Mouse (Mus musculus) liver, embryonic 14.5 days (tissue): ENCODE measurements around the gene Prrg2. TPM values are rescaled to one million over a fixed set of nuclear protein-coding genes. Genes with fewer than 3 reads are reported as not detected.
"Not testable (repeated sequence)": the region's sequence is repeated elsewhere in the genome, so short reads cannot be mapped to it uniquely, and the experiment has no call there.

ENCODE experiments used
- ATAC-seq: fragments of 200-750 bp; cut with Nextera tagmentation; 2 replicates; pipeline ENCODE4 v1.8.0; 2017; ENCODE audit warnings: moderate number of reproducible peaks, mild to moderate bottlenecking, moderate library complexity; ENCODE audit not compliant: insufficient read depth
- DNase-seq, 3 experiments: peaks; one replicate each; pipeline ENCODE4 v3.0.0-alpha.2; 2012 to 2013; ENCODE audit warnings: low read depth in 3 of 3, low spot score in 3 of 3
- H3K27ac ChIP-seq: fragments of 300-500 bp; sonication (generic); 2 replicates; pipeline ENCODE4 v1.5.1; 2014; ENCODE audit warnings: moderate library complexity, mild to moderate bottlenecking, control low read depth, inconsistent platforms
- H3K27me3 ChIP-seq: fragments of 300-500 bp; sonication (generic); 2 replicates; pipeline ENCODE4 v1.6.1; 2014; ENCODE audit warnings: mild to moderate bottlenecking, low read length, moderate library complexity; ENCODE audit not compliant: control insufficient read depth, insufficient read depth
- H3K36me3 ChIP-seq: fragments of 300-500 bp; sonication (generic); replicated peaks from 2 replicates; pipeline ENCODE4 v1.6.1; 2014; ENCODE audit warnings: low read depth; ENCODE audit not compliant: control insufficient read depth, insufficient read depth
- H3K4me1 ChIP-seq, 2 experiments: fragments of 200-500 bp in 1 of 2; fragments of 300-500 bp in 1 of 2; sonication (generic) in 1 of 2; replicated peaks; 2 replicates each; pipeline ENCODE4 v1.6.1; 2012 to 2014; ENCODE audit warnings: antibody characterized with exemption in 1 of 2, inconsistent platforms in 1 of 2, low read length in 1 of 2; ENCODE audit not compliant: control insufficient read depth in 2 of 2, insufficient read depth in 2 of 2
- H3K4me2 ChIP-seq: fragments of 300-500 bp; sonication (generic); 2 replicates; pipeline ENCODE4 v1.6.1; 2014; ENCODE audit warnings: low read depth, mild to moderate bottlenecking, control low read depth, moderate library complexity
- H3K4me3 ChIP-seq, 2 experiments: fragments of 200-500 bp in 1 of 2; fragments of 300-500 bp in 1 of 2; sonication (generic) in 1 of 2; 2 replicates each; pipeline ENCODE4 v1.5.1; 2012 to 2014; ENCODE audit warnings: low read depth in 2 of 2, low read length in 2 of 2, mild to moderate bottlenecking in 2 of 2, control low read depth in 1 of 2, inconsistent platforms in 1 of 2, moderate library complexity in 1 of 2; ENCODE audit not compliant: insufficient read depth in 1 of 2
- H3K9ac ChIP-seq: fragments of 300-500 bp; sonication (generic); replicated peaks from 2 replicates; pipeline ENCODE4 v1.6.1; 2014; ENCODE audit warnings: mild to moderate bottlenecking, control low read depth, moderate library complexity
- H3K9me3 ChIP-seq: fragments of 300-500 bp; sonication (generic); 2 replicates; pipeline ENCODE4 v1.6.1; 2016; ENCODE audit warnings: low read length, mixed read lengths; ENCODE audit not compliant: control insufficient read depth
- CTCF ChIP-seq: IDR thresholded peaks from 2 replicates; pipeline ENCODE4 v1.5.1; 2016; ENCODE audit warnings: antibody characterized with exemption, low read depth, control low read depth
- EP300 ChIP-seq: IDR thresholded peaks from 2 replicates; pipeline ENCODE4 v1.6.1; 2016; ENCODE audit warnings: antibody characterized with exemption, low read depth
- WGBS: fragments of 180-500 bp; shearing (Covaris S2); extraction: QIAGEN DNeasy Blood & Tissue Kit; methylation state at CpG from one replicate; pipeline ENCODE4 v1.1.7; 2014; ENCODE audit not compliant: insufficient replicate concordance; 5-methylcytosine and 5-hydroxymethylcytosine counted together
- polyA plus RNA-seq, 2 experiments: library from polyadenylated mRNA; depleted of rRNA in 1 of 2; stranded (reverse) in 1 of 2; unstranded in 1 of 2; fragments of >200 nt; fragmentation: Nextera tagmentation in 1 of 2; extraction: Ambion mirVana in 1 of 2; gene quantifications; 2 replicates each; pipeline versions ENCODE4 v1.2.1 to v1.2.3; 2012 to 2014

The Prrg2 gene
- polyA plus RNA-seq (2012; rRNA removed) (8.5 and 10.1 TPM in 2 replicates), polyA plus RNA-seq (2014; fragmentation: Nextera tagmentation; extraction: Ambion mirVana) (6.2 and 7.3 TPM in 2 replicates)

GRCm38 (mm10) chr7:45062239-45062835, at the start of gene Prrg2, which contains the start of gene Nosip:
Gene Prrg2, minus strand, starts transcription at chr7:45062677.
Gene Nosip, plus strand, starts transcription at chr7:45062429.
- Histone ChIP-seq H3K9me3 (no peaks in the 10 kb centered on the region), H3K27me3 (no peaks in the 10 kb centered on the region), H3K36me3 (no peaks in the 10 kb centered on the region), H3K4me3 (peak within 1 kb of the TSS; percentile 71 to 100), H3K9ac (peak within 1 kb of the TSS; percentile 65), H3K4me2 (peak within 1 kb of the TSS; percentile 59), H3K4me1 (peaks cover 14 to 17% of the 10 kb centered on the region in 2 experiments), H3K27ac (peak within 1 kb of the TSS; percentile 64)
- WGBS: under 1% methylated on average over 31 of the region's 31 CpGs
- peak; percentile 90 for ATAC-seq
- peak; percentile 97 to 98 (median 98) for DNase-seq
- TF ChIP-seq CTCF: peak; percentile 53
- TF ChIP-seq EP300: peak; percentile 37; the same call in 1 of the 2 replicates

- Histone ChIP-seq H3K9ac (no peak overlapping the region), H3K36me3 (no peaks in the 10 kb centered on the region), H3K9me3 (no peaks in the 10 kb centered on the region), H3K27ac (no peak overlapping the region), H3K4me1 (peaks cover 7 to 18% of the 10 kb centered on the region in 2 experiments), H3K4me3 (no peak overlapping the region), H3K27me3 (no peaks in the 10 kb centered on the region), H3K4me2 (no peak overlapping the region)
- no peak for DNase-seq
- no peak for TF ChIP-seq EP300
- no peak for TF ChIP-seq CTCF
- 62% methylated on average over 2 of the region's 2 CpGs for WGBS
- no peak for ATAC-seq
Observed at GRCm38 (mm10) chr7:45111940-45112339, 49.5 kb upstream of the Prrg2 start.

GRCm38 (mm10) chr7:45110089-45110488, 47.6 kb upstream of the Prrg2 start:
- WGBS: 70% methylated on average over 4 of the region's 4 CpGs
- not testable (repeated sequence) for H3K27ac ChIP-seq

GRCm38 (mm10) chr7:45107052-45107645, 44.7 kb upstream of the Prrg2 start:
- peaks cover 0 to 5% of the 10 kb centered on the region in 2 experiments; a peak in 2 of 4 replicates for H3K4me1 ChIP-seq
- 14% methylated on average over 5 of the region's 5 CpGs for WGBS
- no peak for DNase-seq
- no peak overlapping the region for H3K4me3 ChIP-seq
- H3K36me3 ChIP-seq: no peaks in the 10 kb centered on the region
- TF ChIP-seq EP300 (no peak), CTCF (no peak)
- H3K4me2 ChIP-seq: no peak overlapping the region
- no peaks in the 10 kb centered on the region for H3K27me3 ChIP-seq
- no peak overlapping the region for H3K9ac ChIP-seq
- no peak overlapping the region for H3K27ac ChIP-seq
- H3K9me3 ChIP-seq: no peaks in the 10 kb centered on the region
- no peak for ATAC-seq

More at GRCm38 (mm10) chr7:45110089-45110488, 47.6 kb upstream of the Prrg2 start:
- DNase-seq, H3K9me3 ChIP-seq, H3K4me3 ChIP-seq, H3K36me3 ChIP-seq, H3K9ac ChIP-seq, H3K4me2 ChIP-seq, ATAC-seq, H3K27me3 ChIP-seq: not testable (repeated sequence)
- H3K4me1 ChIP-seq: peaks cover 7 to 18% of the 10 kb centered on the region in 2 experiments

- 57% methylated on average over 6 of the region's 6 CpGs for WGBS
- H3K9ac ChIP-seq: no peak overlapping the region
- no peaks in the 10 kb centered on the region for H3K9me3 ChIP-seq
- DNase-seq: no peak
- H3K4me1 ChIP-seq: peaks cover 0 to 5% of the 10 kb centered on the region in 2 experiments; a peak in 2 of 4 replicates
- H3K36me3 ChIP-seq: no peaks in the 10 kb centered on the region
- no peak overlapping the region for H3K27ac ChIP-seq
- no peak for ATAC-seq
- no peak for TF ChIP-seq CTCF
- TF ChIP-seq EP300: no peak
- H3K4me2 ChIP-seq: no peak overlapping the region
- no peak overlapping the region for H3K4me3 ChIP-seq
- H3K27me3 ChIP-seq: no peaks in the 10 kb centered on the region
Observed at GRCm38 (mm10) chr7:45106441-45106840, 44.0 kb upstream of the Prrg2 start.
